Mouse (Mus musculus) cerebellum, adult 2 months (tissue): Measurements from ENCODE around the gene Fkbp5. TPM values are rescaled to one million over a fixed set of nuclear protein-coding genes. Genes with fewer than 3 reads are reported as not detected.

ENCODE experiments used
- DNase-seq, 2 experiments: peaks; one replicate each; pipeline ENCODE4 v3.0.0; 2021
- H3K27ac ChIP-seq: fragments of 200-500 bp; 2 replicates; pipeline ENCODE4 v1.5.1; 2012; ENCODE audit warnings: low read length, control low read depth, inconsistent platforms; ENCODE audit not compliant: insufficient read depth
- H3K27me3 ChIP-seq: fragments of 200-500 bp; 2 replicates; pipeline ENCODE4 v1.6.1; 2012; ENCODE audit warnings: inconsistent platforms, mild to moderate bottlenecking, low read length, moderate library complexity; ENCODE audit not compliant: control insufficient read depth, insufficient read depth
- H3K4me1 ChIP-seq: fragments of 200-500 bp; 2 replicates; pipeline ENCODE4 v1.6.1; 2011; ENCODE audit warnings: low read length; ENCODE audit not compliant: control insufficient read depth, insufficient read depth
- H3K4me3 ChIP-seq: fragments of 200-500 bp; replicated peaks from 2 replicates; pipeline ENCODE3; 2011; ENCODE audit warnings: mild to moderate bottlenecking, low read depth, low read length, control low read depth; ENCODE audit not compliant: insufficient read depth
- CTCF ChIP-seq: fragments of 200-500 bp; IDR thresholded peaks from 2 replicates; pipeline ENCODE4 v1.5.1; 2011; ENCODE audit warnings: low read depth, mild to moderate bottlenecking, control low read depth, low read length, moderate library complexity, borderline replicate concordance; ENCODE audit not compliant: insufficient read depth
- POLR2A ChIP-seq: fragments of 200-500 bp; IDR thresholded peaks from 2 replicates; pipeline ENCODE4 v1.6.1; 2011; ENCODE audit warnings: low read length, control low read depth, borderline replicate concordance; ENCODE audit not compliant: insufficient read depth
- WGBS: fragments of 180-500 bp; shearing (Covaris S2); methylation state at CpG from one replicate; pipeline ENCODE4 v1.1.7; 2018; 5-methylcytosine and 5-hydroxymethylcytosine counted together
- polyA plus RNA-seq: library from polyadenylated mRNA; depleted of rRNA; stranded (reverse); fragments of >200 nt; gene quantifications from 2 replicates; pipeline ENCODE4 v1.2.3, GENCODE M21; 2012

Fkbp5 gene
- polyA plus RNA-seq, 1 experiment, result 8.6 TPM

DNA sequence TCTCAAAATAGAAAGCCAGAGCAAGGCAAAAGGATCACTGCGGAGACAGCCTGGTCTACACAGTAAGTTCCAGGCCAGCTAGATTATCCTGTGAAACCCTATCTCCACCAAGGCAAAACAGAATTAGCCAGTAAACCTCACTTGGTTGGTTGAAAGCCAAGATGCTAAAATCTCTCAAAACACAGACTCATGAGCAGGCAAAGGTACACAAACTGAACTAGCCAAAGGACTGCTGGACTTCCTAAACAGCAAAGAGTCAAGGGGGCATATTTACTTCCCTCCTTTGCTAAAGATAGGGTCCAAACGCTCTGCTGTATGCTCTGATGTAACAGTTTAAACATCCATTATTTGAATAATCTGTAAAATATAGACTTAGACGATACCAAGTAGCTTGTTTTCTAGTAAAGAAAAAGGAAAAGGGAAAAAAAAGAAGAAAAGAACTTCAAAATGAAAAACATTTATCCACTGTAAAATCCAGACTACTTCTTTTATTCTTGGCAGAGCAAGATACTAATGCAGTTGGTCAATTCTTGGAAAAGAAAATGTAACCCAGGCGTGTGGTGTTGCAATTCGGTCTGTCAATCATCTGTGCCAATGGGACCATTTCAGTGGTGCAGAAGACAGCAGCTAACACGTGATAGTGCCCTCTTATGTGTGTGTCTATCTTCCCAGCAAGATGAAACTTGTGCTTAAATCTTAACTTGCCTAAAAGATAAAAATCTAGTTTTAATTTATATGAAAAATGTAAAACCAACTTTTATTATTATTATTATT is 78.8 kb downstream of the Fkbp5 start:
- no peaks in the 10 kb centered on the region for H3K27me3 ChIP-seq
- TF ChIP-seq CTCF (no peak), POLR2A (no peak)
- no peak overlapping the region for H3K4me3 ChIP-seq
- no peak overlapping the region for H3K27ac ChIP-seq
- DNase-seq, result no peak
- 83% methylated on average over 6 of the region's 6 CpGs for WGBS
- H3K4me1 ChIP-seq, result no peaks in the 10 kb centered on the region

DNA sequence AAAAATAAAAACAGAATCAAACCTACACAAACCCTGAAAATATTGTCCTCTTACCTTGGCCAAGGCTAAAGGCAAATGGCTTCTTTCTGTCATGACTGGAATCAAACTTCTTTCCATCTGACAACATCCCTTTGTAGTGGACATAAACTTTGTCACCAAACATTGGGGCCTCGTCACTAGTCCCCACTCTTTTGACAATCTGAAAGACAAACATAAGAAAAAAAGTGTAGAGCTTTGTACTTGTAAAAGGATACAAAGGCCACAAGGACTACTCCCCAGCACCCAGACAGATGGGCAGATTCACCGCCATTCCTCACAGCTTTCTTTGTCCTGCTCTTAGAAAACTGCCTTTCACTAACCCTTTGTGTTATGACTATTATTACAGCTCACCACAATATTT is 79.4 kb downstream of the Fkbp5 start:
- TF ChIP-seq CTCF (no peak), POLR2A (no peak)
- Histone ChIP-seq H3K4me1 (no peaks in the 10 kb centered on the region), H3K27me3 (no peaks in the 10 kb centered on the region), H3K4me3 (no peak overlapping the region), H3K27ac (no peak overlapping the region)
- DNase-seq, result no peak
- 89% methylated on average over 2 of the region's 2 CpGs for WGBS

DNA sequence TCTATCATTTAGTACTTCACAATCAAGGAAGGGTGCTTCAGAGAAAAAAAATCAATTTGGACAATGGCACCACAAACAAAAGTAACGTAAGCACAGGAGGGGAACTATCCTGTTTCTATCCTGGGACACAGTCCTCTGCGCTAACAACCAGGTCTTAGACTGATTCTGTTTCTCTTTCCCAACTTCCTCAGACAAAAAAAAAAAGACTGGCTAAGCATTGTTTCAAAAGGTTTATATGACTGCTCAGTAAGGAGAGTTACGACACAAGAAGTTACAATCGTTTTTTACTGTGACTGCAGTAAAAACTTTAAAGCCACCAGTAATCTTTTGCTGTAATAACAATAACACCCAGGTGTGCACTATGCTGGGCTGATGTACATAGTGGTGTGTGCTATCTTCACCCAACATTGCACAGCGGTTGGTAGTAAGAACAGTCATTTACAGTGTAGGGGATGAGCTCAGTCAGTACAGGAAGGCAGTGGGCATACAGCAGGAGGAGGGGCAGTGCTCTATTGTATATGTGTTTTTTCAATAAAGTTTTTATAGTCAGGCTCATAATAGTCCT is 82.3 kb downstream of the Fkbp5 start:
- 90% methylated on average over 5 of the region's 5 CpGs for WGBS
- Histone ChIP-seq H3K4me3 (no peak overlapping the region), H3K27ac (no peak overlapping the region), H3K4me1 (no peaks in the 10 kb centered on the region), H3K27me3 (no peaks in the 10 kb centered on the region)
- TF ChIP-seq POLR2A (no peak), CTCF (no peak)
- DNase-seq, result no peak

DNA sequence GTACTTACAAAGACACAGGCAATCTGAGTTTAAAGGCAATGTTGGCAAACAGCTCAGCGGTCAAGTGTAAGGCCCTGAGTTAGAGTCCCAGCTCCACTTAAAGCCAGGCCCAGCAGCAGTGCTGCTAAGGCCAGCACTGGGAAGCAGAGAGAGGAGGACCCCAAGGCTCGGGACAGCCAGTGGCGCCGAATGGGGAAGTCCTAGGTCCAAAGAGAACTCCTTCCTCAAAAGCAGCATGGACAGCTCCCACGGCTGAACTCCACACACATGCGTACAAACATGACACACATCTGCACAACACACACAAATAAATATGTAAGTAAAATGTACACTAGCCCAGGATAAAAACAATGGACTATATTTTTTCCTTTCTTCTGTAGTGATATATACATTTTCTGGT is 84.3 kb downstream of the Fkbp5 start:
- H3K4me3 ChIP-seq, result no peak overlapping the region
- no peak overlapping the region for H3K27ac ChIP-seq
- H3K4me1 ChIP-seq, result no peaks in the 10 kb centered on the region
- 91% methylated on average over 6 of the region's 6 CpGs for WGBS
- TF ChIP-seq CTCF (no peak), POLR2A (no peak)
- DNase-seq, result no peak
- no peaks in the 10 kb centered on the region for H3K27me3 ChIP-seq

DNA sequence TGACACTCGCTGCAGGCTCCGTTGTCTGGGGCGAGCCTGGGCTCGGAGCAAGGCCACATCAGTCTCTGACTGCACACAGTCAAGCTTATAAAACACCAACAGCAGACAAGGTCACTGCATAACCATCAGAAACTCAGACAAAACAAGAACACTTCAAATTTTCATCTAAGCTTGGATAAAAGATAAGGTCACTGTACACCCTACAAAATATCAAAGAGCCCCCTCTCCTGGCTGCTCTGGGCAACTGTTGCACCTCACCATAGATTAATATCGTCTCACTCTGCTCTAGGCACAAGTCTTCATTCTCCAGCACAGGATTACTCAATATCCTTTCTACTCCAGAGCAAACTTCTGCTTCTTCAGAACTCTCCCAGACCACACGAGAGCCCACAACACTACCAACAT is 85.4 kb downstream of the Fkbp5 start:
- TF ChIP-seq CTCF (no peak), POLR2A (no peak)
- H3K4me3 ChIP-seq, result no peak overlapping the region
- DNase-seq, result no peak
- 94% methylated on average over 6 of the region's 6 CpGs for WGBS
- H3K27ac ChIP-seq, result no peak overlapping the region
- H3K4me1 ChIP-seq, result no peaks in the 10 kb centered on the region
- no peaks in the 10 kb centered on the region for H3K27me3 ChIP-seq

DNA sequence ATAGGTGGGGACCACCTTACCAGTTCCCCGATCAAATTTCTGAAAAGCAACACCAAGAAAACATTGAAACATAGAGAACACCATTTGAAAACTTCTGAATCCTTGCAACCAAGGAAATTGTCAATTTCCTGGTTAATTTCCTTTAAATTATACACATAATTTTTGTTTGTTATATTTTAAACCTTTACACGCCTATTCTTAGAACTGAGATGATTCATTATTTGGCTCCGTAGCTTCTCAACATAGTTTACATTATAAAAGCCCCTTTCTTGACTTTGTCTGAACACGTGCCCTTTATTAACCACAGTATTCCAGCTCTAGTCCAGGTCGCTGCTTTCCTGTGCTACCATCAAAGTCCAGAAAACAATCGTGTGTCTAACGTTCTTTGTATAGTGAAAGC is 86.3 kb downstream of the Fkbp5 start:
- no peak for TF ChIP-seq POLR2A
- no peak for TF ChIP-seq CTCF
- H3K27ac ChIP-seq, result no peak overlapping the region
- 89% methylated on average over 7 of the region's 7 CpGs for WGBS

DNA sequence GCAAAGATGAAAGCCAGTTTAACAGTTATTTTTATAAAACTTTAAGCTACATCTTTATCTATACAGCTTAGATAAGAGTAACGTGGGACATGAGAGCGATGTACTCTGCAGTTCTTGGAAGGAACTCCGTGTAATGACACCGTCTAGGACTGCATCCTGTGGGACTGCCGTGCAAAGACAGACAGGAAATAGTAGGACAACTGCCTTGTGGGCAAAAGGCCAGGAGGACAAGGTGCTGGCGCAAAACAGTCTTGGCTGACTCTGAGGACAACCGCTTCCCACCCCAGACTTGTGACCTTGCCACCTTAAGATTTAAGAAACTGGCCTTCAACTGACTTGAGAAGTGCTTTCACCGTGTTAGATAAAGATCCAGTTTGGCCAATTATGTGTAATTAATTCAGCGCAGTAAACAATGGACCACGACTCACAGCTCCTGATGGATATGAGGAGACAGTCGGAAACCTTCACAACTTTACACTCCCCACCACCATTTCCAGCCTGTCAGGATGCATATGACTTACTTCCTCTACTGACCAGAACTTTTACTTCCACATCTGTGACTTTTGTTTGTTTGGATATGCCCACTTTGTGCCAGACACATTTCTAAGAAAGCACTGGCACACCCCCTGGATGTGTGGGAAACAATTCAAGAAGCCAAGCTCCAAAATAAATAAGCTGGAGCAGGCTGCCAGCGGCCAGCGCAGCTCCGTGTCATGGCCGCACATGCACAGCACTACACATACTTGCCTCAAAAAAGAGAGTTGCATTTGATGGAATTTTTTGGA is 88.7 kb downstream of the Fkbp5 start:
- Histone ChIP-seq H3K27ac (no peak overlapping the region), H3K4me3 (no peak overlapping the region), H3K4me1 (no peaks in the 10 kb centered on the region), H3K27me3 (no peaks in the 10 kb centered on the region)
- no peak for DNase-seq
- 41% methylated on average over 15 of the region's 15 CpGs for WGBS
- no peak for TF ChIP-seq POLR2A
- TF ChIP-seq CTCF, result no peak

More for the DNA sequence above, 86.3 kb downstream of the Fkbp5 start:
- Histone ChIP-seq H3K4me3 (no peak overlapping the region), H3K27me3 (no peaks in the 10 kb centered on the region), H3K4me1 (no peaks in the 10 kb centered on the region)
- no peak for DNase-seq
